Mouse (Mus musculus) adrenal gland, postnatal 14 days (tissue): ENCODE measurements around the gene Pla2g4e. TPM values are rescaled to one million over a fixed set of nuclear protein-coding genes. Genes with fewer than 3 reads are reported as not detected.

Source experiments
- DNase-seq: peaks from one replicate; pipeline ENCODE4 v3.0.0; 2021; ENCODE audit warnings: mixed read lengths
- total RNA-seq: library from RNA; stranded (reverse); gene quantifications from 2 replicates; pipeline ENCODE4 v1.2.3, GENCODE M21; 2021

The Pla2g4e gene
- total RNA-seq, 1 experiment from 2014 or later, result 0.48 TPM

DNA sequence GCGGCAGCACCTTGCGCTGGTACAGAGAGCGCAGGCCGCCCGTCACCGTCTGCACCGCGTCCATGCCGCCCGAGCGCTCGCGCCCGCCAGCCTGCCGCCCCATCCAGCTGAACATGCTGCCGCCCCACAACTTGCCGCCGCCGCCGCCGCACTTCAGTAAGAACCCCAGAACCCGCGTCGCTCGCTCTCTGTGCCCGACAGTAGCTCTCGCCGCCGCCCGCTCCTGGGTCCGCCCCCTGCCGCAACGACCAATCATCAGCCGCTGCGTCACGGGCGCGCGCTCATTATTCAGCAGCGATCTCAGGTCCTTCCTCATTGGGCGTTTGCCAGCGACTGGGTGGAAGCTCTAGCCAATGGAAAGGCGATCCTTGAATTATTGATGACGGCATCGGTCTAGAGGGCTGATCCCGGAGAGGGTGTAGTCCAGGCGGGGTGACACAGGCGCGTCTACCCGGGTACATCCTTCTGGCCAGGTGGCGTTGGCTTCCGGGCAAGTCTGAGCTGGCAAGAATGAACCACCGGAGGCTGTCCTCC, 90.7 kb downstream of the Pla2g4e start, which contains the start of gene Ehd4:
Ehd4 (minus strand) TSS at position 246 of the 534 bp plus-strand sequence.
- DNase-seq, result peak; percentile 100

DNA sequence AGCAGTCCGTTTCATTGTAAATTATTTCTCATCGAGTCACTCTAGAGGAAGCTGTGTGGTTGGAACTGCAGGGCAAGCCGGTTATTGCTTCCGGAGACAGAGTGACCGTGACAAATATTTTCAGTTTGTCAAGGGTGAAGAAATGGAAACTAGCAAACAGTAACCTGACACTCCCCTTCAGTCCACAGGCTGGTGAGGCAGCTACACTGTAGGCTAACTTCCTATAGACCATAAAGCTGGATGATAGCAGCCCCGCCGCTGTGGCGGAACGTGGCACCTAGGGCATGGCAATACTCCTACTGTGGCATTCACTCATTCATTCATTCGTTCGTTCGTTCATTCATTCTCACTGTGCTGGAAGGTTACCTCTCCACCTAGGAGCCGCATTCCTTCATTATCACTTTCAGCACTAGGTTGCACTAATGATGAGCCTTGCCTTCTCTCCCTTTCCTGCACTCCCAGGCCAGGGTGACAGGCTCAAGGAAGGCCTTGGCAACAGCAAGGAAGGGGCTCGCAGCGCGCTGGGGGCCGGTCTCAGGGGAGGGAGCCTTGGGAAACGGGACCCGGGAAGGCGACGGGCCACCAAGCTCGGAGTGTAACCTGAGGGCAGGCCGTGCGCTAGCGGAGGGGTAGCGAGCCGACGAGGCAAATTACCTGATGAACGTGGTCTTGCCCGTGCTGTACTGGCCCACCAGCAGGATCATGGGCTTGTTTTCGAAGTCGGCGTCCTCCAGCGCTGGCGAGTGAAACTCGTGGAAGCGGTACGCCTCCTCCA, 91.4 kb downstream of the Pla2g4e start:
- DNase-seq, result peak; percentile 17

DNA sequence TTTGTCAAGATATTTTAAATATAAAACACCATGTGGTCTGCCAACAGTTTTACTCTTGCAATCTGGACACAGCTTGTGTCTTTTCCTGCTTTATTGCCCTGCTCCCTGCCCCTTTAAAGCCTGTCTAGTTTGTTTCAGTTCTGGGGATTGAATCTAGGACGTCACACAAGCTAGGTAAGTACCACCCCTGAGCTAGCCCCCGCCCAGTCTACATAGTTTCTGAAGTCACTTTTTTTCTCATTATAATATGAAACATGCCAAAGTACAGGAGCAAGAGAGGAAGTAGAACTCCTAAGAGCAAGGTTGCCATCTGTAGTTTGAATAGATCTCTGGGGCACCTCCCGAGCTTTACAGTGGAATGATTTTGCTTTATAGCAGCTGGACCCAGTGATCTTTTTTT, 94.6 kb downstream of the Pla2g4e start:
- no peak for DNase-seq

DNA sequence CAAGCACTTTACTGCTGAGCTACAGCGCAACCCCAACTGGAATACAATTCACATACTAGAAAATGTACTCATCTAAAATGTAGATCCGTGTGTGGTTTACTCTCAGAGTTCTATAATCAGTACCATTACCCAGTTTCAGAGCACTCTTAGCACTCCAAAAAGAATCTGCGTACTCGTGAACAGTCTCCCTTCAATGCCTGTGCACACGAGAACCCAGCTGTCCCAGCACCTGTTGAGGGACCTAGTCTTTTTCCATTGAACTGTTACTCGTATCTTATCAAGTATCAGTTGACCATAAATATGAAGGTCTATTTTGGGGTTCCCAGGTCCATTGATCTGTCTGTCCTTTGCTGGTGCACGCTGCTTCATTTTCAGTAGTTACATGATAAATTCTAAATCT, 95.5 kb downstream of the Pla2g4e start:
- no peak for DNase-seq

DNA sequence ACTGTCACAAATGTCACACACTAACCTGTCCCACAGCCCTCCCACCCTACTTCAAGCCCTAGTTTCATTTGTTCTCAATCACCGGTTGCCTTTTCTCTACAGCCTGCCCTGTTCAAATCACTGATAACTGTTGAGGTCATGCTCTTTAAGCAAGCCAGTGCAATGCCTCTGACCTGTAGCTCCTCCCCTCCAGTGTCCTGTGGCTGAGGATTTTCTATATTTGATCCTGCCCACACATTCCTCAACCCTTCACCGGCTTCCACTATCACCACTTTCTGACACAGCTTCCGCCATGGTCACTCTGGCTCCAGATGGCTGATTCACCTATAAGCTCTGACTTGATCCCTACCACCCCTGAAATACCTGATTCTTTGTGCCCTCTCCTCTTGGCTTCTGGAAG, 97.1 kb downstream of the Pla2g4e start:
- no peak for DNase-seq

DNA sequence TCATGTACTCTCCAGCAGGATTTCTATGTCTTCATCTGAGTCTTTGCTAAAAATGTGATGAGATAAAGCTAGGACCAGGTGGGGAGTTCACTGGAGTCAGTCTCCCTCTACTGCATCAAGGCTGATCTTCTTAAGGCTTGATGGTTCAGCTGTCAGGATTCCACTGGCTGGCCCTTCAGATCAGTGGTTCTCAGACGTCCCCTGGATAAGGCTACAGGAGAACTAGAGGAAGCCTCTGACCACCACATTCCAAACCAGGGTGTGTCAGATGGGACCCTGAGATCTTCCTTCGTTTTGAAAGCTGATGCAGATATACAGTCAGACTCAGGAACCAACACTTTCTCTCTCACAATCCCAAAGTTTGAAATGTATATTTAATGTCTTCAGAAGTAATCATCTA, 97.8 kb downstream of the Pla2g4e start:
- DNase-seq, result no peak

DNA sequence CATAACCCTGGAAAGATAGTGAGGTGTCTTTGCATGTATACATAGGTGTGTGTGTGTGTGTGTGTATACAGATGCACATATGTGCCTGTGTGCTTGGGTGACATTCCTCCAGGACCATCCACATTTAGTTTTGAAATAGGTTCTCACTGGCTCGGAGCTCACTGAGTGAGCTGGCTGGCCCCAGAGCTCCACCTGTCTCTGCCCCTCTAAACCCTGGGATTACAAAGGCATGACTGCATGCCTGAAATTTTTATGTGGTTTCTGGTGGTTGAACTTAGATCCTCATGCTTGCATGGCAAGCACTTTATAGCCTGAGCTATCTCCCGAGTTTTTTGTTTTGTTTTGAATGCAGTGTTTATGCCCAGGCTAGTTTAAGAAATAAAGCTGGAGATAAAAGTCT, 98.6 kb downstream of the Pla2g4e start:
- DNase-seq, result no peak

DNA sequence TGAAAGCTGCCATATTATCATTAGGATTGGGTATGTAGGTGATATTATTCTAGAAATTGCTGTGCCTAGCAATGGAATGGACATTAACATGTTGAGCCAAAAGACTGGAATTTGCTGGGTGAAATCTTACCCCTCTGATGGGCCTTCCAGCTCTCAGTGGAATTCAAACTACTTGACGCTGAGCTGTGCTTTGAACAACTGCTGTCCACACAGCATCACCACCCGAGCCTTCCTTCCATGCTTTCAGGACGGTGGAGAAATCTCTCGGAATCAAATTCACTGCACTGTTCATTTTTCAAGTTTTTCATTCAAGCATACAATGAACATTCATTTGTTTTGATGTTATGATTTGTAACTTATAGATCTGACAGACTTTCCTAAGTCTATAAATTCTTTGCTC, 100.7 kb downstream of the Pla2g4e start:
- DNase-seq, result no peak

DNA sequence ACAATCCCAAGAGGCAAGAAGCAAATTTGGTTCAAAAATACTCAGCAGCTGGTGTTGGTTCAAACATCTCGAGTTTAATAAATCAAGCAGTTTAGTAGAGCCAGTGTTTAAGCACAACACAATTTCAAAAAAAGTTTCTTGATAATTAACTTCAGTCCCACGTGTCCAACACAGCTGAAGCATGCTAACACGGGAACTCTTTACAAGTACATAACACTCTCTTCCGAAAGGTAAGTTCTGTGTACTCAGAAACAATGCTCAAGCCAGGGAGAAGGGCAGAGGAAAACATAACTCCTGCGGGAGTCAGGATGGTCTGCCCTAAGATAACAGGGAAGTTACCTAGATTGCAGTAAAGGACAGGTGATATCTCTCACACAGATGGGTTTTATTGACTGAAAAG, 102.8 kb downstream of the Pla2g4e start:
- no peak for DNase-seq

DNA sequence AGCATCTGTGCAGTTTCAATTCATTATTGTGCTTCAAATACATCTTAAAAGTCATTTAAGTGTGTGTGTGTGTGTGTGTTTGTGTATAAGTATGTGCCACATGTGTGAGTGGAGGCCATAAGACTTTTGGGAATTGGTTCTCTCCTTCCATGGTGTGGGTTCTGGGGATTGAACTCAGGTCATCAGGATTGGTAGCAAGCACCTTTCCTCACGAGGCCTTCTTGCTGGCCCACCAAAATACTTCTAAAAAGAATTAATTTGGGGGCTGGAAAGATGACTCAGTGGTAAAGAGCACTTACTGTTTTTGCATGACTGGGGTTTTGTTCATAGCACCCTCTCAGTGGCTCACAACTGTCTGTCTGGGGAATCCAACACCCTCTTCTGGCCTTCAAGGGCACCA, 103.5 kb downstream of the Pla2g4e start:
- no peak for DNase-seq

DNA sequence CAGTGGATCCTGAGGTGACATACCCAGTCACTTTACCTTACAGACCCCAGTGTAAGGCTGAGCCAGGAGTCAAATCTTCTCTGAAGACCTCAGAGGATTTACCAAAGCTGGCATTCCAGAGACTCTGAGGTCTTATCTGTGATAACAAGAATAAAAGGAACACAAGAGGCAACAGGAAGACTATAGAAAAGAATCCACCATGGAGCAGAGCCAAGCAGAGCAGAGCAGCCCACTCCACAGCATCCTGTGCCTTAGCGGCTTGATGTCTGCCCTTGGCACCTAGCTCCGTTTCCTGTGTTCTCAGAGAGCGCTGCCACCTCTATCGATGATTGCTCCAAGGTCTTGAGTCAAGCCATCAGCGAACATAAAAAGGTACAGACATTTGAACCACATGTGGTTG, 104.8 kb downstream of the Pla2g4e start:
- peak; percentile 31 for DNase-seq

DNA sequence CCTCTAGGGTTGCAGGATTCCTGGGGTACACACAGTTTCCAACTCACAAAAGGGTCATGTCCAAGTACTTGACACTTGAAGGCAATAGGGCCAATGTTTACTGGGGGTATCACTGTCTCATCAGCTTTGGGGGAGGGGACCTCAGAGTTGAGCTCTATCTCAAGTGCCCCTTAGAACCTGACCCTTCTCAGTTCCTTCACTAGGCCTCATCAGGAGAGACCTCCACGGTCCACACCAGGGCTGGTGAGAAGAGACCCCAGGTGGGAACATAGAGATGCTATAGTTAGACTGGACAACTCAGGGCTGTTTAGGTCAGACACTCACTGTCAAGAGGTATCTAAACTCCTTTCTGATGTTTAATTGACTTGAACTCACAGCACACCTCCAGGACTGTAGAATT, 106.0 kb downstream of the Pla2g4e start:
- no peak for DNase-seq

DNA sequence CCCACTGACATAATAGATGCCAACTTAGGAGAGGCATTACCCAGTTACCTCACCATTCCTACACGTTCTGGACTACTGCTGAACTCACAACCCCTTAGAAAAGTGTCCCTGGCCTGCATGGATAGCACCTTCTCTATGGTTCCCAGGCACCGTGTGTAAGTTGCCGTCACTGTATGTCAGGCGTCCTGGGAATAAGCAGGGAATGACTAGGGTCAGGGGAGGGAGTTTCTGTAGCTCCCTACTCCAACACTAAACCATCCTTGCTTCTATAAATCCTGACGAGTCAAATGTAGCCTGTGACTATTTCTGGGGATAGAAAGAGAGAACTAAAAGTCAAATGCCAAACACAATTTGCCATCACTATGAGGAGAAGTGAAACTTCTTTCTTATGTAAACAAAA, 107.9 kb downstream of the Pla2g4e start:
- no peak for DNase-seq

DNA sequence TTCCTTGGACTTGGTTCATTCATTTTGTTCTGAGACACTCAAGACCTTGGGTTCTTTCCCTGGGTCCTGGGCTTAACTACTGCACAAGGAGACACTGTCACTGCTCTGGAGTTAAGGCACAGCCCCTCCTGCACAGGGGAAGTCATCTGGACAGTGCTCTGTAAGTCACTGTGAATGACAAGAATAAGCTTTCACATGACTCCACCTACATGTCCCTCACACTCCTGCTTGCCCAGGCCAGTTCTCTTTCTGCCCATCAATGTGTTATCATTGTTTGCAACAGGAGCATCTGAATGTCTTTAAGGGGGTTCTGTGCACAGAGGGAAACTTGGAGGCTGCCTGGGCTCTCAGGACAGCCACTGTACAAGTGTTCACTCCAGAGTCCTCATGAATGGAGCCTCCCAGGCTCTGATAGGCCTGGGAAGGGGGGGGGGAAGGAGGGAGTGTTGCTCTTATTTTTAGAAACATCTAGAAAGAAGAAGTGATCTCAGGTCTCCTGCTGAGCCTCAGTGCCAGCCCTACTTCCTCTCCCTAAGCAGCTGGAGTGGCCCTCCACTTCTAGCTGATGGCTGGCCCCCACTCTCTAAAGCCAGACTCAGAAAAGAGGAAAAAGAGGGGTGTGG, 110.6 kb downstream of the Pla2g4e start:
- DNase-seq, result no peak

DNA sequence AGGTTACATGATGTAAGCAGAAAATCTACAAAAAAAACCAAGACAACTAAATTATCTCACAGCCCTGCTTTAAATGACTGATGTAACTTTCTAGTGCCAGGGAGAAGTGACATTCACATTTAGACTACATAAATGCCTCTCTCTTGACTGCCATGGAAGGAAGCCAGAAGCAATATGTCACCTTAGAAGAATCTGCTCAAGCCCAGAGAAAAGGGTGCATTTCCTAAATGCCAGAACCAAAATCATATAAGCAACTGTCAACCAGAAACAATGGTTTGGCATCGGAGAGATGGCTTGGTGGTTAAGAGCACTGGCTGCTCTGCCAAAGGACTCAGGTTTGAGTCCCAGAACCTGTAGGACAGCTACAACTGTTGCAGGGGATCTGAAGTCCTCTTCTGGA, 113.3 kb downstream of the Pla2g4e start:
- no peak for DNase-seq

DNA sequence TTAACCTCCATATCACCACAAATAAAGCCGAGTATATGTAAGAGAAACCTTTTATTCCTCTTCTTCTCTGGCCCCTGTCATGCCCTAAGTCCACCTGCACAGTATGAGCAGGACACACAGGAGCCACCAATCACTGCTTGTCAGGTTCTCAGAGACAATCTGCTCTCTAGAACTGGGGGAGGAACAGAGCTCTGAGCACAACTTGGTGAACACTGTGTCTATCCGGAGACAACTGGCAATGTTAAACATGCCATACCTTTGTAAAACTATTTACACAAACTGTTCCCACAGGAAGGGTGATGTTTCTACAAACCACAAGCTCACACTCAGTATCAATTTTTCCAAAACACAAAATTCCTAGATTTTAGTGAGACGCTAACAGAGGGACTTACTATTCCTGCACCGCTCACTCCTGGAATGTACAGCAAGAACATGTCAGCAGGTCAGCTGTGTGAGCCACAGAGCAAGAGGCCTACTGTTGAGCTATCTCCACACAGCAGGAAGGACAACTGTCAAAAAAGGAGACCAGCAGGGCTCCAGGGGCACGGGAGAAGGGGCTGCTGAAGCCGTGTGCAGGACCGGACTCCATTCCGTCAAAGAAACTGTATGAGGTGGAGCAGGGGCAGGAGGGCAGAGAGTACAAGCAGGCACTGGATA, 115.8 kb downstream of the Pla2g4e start:
- DNase-seq, result no peak

DNA sequence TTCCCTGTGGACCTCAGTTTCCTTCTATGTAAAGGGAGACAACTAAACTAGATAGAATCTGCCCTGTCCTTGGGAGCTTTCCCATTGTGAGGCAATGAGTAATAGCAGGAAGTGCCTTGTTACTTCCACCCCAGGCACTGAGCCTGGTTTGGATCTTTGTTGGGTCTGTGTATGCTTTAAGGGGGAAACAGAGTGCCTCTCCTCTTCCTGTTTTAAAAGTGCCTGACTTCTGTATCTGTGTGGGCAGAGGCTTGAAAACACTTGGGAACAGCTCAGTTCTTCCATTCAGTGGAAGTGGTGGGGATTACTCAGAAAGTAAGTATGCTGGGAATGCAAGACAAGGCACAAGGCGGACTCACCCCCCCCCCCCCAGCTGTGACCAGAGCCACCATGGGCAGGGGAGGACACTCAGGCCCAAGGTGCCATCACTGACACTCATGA, 116.5 kb downstream of the Pla2g4e start:
- peak; percentile 40 for DNase-seq

DNA sequence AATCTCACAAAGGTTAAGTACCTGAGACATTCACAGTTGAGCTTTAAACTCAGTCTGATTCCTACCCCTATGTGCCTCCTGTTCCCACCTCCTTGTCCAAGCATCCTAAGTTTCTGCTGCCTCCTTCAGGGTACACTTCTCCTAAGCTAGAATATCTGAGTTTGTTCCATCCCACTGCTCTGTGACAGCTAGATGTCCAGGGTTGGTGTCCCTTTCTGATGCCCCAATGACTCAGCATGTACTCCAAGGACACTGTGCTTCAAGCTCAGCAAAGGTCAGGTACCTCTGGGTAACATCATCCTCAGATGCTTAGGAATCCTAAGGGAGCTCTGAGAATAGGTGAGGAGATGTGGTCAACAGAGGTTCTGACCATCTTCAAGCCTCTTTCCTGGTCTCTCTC, 117.1 kb downstream of the Pla2g4e start:
- DNase-seq, result no peak

DNA sequence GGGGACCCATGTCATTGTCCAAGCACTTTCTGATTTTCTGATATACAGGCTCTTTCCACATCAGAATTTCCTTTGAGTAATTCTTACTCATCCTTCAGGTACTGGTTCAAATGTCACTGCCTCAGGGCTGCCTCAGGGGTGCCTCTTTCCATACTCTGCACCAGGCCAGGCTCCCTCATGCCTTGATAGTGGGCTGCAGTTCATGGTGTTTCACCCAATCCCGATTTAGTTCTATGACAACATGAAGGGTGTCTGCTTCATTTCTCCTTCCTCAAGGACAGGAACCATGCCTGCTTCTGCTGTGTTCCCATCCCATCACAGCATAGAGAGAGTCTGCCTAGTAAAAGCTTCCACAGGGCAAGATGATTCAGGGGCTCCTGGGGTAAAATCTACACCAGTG, 118.2 kb downstream of the Pla2g4e start:
- no peak for DNase-seq

DNA sequence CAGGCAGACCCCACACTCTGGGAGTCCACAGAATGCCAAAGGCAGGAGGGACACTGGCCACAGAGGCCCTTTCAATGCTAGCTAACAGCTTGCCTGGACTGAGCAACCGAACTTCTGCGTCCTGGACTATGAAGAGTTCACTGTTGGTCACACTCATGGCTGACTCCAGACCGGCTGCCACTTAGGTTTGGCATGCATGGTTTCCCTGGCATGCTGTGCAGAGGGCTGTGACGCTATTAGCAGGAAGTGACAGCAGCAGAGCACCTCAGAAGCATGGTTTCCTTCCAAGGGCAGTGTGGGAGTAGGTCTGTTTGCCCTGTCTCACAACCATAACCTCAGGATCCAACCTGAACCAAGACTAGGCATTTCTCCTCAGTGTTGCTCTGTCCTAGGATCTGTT, 118.7 kb downstream of the Pla2g4e start:
- DNase-seq, result no peak

DNA sequence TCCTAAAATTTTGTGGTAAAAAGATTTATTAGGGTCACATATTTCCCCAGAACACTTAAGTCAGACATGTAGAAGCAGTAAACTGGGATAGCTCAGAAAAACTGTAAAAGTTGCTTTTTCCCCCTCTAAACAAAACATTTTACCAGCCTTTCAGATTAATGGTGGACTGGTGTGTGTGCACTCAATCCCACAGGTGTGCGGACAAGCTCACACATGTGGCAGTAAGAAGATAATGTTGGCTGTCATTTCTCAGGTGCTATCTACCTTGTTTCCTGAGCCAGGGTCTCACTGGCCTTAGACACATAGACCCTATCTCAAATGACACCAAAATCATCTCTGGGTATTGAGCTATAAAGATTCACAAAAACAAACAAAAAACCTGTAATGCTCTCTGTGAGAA, 119.7 kb downstream of the Pla2g4e start:
- DNase-seq, result no peak

DNA sequence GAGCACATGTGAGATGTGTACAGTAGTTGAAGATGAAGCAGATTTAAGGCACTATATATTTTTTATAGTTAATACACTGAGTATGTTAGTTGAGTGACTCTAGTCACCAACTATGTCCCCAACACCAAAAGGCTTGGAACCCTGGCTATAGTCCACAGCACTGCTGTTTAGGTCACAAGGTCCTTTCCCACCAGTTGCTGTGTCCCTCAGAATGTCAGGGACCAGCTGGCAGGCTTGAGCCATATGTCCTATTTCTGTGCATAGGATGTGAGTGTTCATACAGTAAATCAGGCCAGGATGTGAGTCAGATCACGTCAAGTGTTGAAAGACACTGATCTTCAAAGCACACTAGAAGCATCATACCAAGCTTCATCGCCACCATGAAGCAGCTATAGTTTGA, 120.2 kb downstream of the Pla2g4e start:
- DNase-seq, result no peak

DNA sequence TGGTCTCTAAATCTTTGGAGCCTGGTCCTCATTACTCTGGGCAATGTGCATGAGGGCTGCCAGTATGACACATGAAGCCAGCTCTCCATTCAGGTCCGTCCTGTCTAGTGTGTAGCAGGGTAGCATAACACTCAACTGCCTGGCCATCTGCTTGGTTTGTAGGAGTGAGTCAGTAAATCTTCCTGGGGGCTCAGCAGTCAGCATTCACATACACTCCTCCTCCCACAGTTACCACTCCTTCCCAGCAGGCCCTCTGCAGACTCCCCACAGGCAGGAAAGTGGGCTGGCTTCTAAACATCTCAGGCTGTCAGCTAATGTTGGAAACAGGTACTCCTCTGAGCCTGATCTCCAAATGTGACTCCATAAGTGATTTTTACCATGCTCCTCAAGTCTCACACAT, 121.0 kb downstream of the Pla2g4e start:
- DNase-seq, result no peak
